Mouse (Mus musculus) embryonic stem cell, embryonic (primary cell): ENCODE measurements around the gene Jmjd1c.

ENCODE experiments used
- CTCF ChIA-PET, 4 experiments: fragments of 300-600 bp in 2 of 4; fragments of 350-600 bp in 2 of 4; sonication (Branson Sonifier 250); formaldehyde crosslinking; loops; one replicate each; lab custom pipeline; 2022; ENCODE audit warnings: inconsistent platforms in 2 of 4; lab: Charles Lee
- POLR2A ChIA-PET, 4 experiments: fragments of 300-600 bp in 2 of 4; fragments of 350-600 bp in 2 of 4; sonication (Branson Sonifier 250); formaldehyde crosslinking; loops; one replicate each; lab custom pipeline; 2022; ENCODE audit warnings: antibody characterized with exemption in 4 of 4, inconsistent platforms in 1 of 4; lab: Charles Lee

Jmjd1c gene

DNA sequence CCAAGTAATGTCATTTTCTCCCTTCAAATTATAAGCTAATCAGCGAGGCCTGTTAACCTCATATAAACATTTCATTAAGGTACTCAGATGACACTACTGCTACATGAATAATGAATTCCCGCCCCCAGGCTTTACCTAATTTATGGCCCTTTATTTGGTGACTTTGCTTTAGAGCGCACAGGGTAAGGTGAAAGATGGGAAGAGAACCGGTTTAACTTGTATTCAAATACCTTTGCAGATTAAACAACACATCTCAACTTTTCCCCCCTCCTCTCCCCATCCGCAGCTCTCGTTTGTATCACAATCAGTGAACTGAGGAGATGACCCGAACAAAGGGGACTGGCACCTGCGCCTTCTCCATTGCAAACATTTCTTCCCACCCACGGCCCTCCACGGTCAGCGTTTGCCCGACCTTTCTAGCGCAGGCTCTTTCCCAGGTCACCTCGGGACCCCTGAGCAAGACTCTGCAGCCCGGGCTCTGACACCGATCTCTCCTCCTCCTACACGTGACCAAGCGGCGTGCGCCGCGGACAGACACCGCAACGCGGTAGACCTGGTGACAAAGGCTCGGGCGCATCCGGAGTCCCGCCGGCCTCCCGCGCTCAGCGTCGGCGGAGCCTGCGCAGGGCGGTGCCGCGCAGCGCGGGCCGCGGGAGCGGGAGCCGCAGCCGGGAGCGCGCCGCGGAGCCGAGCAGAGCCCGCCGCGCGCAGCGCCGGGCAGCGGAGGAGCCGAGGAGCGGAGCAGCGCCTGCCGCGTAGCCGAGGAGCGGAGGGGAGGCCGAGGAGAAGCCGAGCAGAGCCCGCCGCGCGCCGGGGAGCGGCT is at the start of gene Jmjd1c:
Jmjd1c (plus strand) TSS at position 328 of the 823 bp plus-strand sequence.
- POLR2A ChIA-PET: interaction anchor here (0.6 to 16.6 kb wide), 44 partner anchors 12 to 185 kb away, joined by 3 to 354 read pairs (median 4); no protein-coding TSS in a partner anchor
- CTCF ChIA-PET: interaction anchor here in 2 of 4 experiments (1.0 to 1.2 kb wide), 2 partner anchors 12 to 92 kb away, joined by 3 to 5 read pairs; no protein-coding TSS in a partner anchor

DNA sequence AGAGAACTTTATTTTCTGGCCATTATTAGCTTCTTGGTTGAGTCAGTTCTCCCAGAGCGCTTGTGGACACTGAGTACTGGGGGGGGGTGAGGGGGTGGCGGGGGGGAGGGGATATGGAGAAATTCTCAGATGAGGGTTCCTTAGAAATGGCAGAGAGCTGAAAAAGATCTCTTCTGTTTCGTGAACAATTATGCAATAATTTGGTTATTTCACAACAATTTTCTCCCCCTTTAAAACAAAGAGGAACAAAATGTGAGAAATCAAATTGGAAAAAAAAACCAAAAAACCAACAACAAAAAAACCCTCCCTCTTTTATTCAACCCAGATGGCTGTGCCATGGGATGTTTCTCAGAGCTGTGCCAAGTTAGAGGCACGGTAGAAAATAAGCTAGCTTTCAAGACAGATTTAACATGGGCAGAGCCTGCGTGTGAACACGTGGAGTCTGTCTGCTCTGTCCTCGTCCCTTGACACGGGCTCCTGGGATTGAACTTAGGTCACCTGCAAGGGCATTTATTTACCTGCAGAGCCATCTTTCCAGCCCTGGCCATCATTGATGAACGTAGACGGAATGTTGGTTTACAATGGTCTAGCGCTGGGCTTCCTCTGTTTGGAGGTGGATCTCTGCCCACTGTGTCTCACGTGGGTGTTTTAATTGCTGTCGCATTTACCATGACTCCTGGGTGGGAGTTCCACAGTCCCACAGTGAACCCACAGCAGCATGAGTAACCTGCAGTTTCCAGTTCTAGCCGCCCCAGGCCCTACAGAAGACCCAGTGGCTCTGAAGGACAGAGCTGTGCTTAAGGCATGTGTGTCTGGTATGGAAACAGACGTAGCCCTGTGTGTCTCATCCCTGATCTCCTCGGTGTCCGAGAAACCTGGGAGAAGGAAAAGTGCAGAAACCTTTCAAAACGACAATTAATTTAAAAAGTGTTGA is 47.9 kb upstream of the Jmjd1c start:
- POLR2A ChIA-PET: interaction anchor here (0.5 to 1.7 kb wide), 26 partner anchors 9 to 393 kb away, joined by 3 to 9 read pairs (median 3); no protein-coding TSS in a partner anchor

DNA sequence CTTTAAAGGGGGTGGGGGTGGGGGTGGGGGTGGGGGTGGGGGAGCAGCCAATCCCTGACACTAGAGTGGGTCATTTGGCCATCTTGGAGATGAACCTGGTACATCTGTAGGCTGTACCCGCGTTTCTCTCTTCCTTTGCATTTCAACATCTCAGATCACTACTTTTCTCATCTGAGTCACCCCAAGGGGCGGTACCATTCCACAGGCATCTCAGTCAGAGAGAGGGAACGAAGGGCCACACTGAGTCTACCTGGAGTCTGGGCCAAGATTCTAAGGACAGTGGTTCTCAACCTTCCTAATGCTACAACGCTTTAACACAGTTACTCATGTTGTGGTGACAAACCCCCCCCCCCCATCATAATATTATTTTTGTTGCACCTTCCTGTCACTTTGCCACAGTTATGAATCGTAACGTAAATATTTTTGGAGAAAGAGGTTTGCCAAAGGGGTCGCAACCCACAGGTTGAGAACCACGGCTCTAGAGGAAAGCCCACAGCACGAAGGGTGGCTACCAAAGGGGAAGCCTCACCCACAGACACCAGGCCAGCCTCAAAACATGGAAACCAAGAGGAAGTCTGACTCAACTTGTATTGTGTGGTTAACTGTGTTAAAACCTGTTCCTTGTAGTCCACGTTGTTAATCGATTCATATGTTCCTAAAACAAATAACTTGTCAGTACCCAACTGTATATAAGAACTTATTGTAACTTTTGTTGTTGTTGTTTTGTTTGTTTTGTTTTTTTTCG is 46.9 kb upstream of the Jmjd1c start:
- ChIA-PET POLR2A (interaction anchor here (0.6 to 2.9 kb wide), 18 partner anchors 9 to 1089 kb away, joined by 3 to 10 read pairs (median 3); no protein-coding TSS in a partner anchor), CTCF (interaction anchor here in 1 of 4 experiments (0.6 kb wide), 1 partner anchor 32 kb away, joined by 6 read pairs; no protein-coding TSS in a partner anchor)

More for the DNA sequence above, 47.9 kb upstream of the Jmjd1c start:
- CTCF ChIA-PET: interaction anchor here in 1 of 4 experiments (0.6 kb wide), 2 partner anchors 33 to 42 kb away, joined by 3 to 6 read pairs; no protein-coding TSS in a partner anchor

DNA sequence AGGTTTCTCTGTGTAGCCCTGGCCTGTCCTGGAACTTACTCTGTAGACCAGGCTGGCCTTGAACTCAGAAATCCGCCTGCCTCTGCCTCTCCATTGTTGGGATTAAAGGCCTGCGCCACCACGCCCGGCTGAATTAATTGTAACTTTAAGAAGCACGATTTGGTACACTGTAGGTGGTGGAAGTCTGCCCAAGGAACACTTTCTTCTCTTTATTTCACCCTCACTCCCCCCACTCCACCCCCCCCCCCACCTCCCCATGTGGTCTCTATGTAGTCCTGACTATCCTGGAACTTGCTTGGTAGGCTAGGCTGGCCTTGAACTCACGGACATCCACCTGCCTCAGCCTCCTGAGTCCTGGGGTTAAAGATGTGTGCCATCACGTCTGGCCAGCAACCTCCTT is 46.3 kb upstream of the Jmjd1c start:
- ChIA-PET CTCF (no interaction called here), POLR2A (interaction anchor here in 3 of 4 experiments (0.7 to 2.9 kb wide), 9 partner anchors 24 to 1088 kb away, joined by 3 to 10 read pairs (median 3); no protein-coding TSS in a partner anchor)

DNA sequence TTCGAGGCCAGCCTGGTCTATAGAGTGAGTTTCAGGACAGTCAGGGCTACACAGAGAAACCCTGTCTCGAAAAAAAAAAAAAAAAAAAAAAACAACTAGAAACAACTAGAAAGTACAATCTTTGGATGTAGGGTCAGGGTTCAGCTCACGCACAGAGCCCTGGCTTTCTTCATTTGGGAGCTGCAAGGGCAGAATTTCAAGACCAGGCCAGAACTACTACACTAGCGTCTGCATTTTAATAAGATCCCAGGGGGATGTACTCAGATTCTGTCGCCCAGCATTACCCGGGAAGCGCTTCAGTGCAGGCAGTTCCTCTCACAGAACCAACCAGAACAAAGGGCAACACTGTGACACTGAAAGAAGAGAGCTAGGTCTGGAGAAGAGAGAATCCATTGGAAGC is 45.2 kb upstream of the Jmjd1c start:
- POLR2A ChIA-PET: interaction anchor here (0.6 to 3.5 kb wide), 29 partner anchors 7 to 197 kb away, joined by 3 to 22 read pairs (median 4); no protein-coding TSS in a partner anchor
- CTCF ChIA-PET: interaction anchor here in 1 of 4 experiments (0.8 kb wide), 1 partner anchor 130 kb away, joined by 3 read pairs; no protein-coding TSS in a partner anchor

DNA sequence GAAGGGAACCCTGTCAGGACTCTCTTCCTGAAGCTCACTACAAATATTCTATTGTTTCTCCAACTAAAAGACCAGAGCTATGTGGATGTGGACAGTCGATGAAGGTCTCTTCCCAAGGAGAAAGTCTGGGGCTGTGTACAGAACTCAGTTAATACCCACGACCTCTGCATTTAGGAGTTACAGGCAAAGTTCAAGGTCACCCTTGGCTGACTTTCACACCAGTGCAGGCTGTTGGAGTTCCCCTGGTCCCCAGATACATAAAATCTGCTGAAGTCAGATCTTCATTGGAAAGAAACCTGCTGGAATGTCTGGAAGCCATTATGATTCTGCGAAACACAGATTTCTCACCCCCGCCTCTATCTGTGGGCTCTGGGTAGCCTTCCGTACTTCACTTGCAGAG is 44.5 kb upstream of the Jmjd1c start:
- POLR2A ChIA-PET: interaction anchor here (0.6 to 3.5 kb wide), 34 partner anchors 8 to 1096 kb away, joined by 3 to 29 read pairs (median 4); no protein-coding TSS in a partner anchor
- CTCF ChIA-PET: interaction anchor here in 1 of 4 experiments (0.8 kb wide), 1 partner anchor 131 kb away, joined by 3 read pairs; no protein-coding TSS in a partner anchor

DNA sequence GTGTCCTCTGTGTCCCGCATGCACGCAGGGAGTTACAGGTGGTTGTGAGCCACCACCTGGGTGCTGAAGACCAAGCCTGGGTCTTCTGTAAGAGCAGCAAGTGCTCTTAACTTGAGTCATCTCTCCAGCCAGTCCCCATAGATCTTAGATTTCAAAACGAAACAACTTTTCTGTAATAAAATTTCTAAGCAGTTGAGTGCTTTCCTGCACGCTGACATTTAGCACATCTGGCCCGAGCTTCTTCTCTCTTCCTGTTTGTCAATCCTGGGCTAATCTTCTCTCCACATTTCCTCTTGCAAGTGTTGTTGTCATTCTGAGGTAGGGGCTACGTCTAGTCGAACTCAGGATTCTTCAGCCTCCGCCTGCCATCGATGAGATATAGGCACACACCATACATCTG is 43.5 kb upstream of the Jmjd1c start:
- POLR2A ChIA-PET: interaction anchor here (0.6 to 3.5 kb wide), 36 partner anchors 9 to 141 kb away, joined by 3 to 29 read pairs (median 6); partner anchors contain the start of genes Jmjd1c (in 1 of the 4) and Reep3 (in 1 of the 4)
- CTCF ChIA-PET: interaction anchor here in 1 of 4 experiments (1.1 kb wide), 1 partner anchor 10 kb away, joined by 5 read pairs; no protein-coding TSS in a partner anchor

DNA sequence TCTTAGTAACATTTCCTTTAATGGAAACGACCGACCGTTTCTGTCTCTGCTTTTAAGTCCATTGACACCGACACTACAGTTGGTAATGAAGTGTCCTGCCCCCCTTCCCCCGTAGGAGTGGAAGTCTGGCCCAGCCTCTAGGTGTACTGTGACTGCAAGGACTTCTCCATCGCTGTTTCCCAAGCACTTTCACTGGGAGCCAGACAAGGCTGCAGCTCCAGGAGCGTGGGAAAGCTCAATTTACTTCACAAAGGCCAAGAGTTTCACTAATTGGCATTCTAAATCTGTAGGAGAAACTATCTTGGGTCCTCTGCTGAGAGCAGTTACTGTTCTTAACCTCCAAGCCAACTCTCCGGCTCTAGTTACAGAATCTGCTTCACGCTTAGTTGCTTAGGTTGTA is 42.5 kb upstream of the Jmjd1c start:
- ChIA-PET CTCF (interaction anchor here in 2 of 4 experiments (0.6 to 1.3 kb wide), 4 partner anchors 11 to 44 kb away, joined by 3 to 5 read pairs (median 4); no protein-coding TSS in a partner anchor), POLR2A (interaction anchor here (0.6 to 3.5 kb wide), 53 partner anchors 8 to 1083 kb away, joined by 3 to 29 read pairs (median 4); partner anchors contain the start of genes Jmjd1c (in 1 of the 4) and Reep3 (in 1 of the 4))

DNA sequence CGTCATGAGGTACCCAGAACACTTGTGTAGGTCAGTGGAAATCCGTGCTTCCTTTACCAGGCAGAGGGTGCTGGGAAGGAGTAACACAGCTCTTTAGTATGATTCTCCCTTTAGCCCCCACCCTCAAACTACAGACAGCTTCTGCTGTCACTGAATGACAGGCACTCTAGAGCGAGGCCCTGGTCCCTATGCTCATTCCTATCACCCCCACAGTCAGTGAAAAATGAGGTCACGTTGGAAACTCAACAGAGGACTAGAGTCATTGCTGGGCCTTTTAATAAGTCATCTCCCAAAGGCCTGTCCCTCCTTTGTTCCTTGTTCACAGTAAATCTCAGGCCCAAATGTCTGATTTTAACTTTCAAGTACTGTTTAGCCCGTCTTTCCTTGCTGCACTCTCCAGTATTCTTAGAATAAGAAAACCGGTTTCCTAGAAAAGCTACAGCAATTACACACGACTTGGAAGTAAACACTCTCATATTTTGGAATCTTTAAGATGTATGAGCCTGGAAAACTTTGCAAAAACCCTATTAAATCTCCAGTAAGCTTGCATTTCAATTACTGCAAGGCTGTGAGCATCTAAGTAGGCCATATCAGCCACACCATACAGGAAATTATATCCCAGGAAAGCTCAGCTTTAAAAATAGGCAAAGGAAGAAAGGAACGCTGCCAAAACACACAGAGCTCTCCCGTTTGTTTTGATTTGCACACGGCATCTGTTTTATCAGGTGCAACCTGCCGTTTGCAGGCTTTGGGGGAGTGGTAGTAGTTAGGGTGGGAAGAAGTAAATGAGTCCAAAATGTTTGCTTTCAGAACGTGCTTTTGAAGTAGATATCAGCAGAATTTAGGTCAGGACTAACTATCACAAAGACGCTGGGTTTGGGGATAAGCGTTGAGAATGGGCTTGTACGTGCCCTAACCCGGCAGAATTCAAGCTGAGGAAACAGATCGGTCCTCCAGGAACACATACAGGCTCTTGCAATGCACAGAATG is 39.8 kb upstream of the Jmjd1c start:
- POLR2A ChIA-PET: interaction anchor here in 3 of 4 experiments (0.6 to 2.7 kb wide), 13 partner anchors 10 to 146 kb away, joined by 3 to 10 read pairs (median 3); no protein-coding TSS in a partner anchor
- CTCF ChIA-PET: no interaction called here

DNA sequence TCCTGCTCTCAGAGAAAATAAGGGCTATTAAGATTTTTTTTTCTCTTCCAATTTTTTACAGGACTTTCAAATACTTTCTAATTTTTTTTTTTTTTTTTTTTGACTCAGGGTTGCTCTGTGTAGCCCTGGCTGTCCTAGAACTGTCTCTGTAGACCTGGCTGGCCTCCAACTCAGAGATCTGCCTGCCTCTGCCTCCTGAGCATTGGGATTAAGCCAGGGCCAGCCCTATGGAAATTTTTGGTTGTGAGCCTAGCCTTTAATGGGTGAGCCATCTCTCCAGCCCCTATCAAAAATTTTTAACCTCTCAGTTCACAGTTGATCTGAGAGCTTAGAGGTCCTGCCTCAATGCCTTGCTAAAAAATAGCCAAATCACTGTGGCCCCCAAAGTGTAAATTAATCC is 38.7 kb upstream of the Jmjd1c start:
- CTCF ChIA-PET: no interaction called here

DNA sequence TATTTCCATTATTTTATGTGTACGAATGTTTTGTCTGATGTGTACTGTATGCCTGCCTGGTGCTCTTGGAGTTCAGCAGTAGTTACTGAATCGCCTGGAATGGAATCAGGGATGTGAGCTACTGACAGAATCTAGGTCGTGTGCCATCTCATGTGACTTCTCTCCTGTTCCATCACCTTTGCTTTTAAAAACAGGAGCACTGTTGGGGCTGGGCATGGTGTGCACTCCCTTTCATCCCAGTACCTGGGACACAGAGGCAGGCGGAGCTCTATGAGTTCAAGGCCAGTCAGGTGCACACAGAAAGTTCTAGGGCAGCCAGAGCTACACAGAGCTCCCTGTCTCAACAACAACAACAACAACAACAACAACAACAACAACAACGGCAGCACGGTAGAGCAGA is 38.2 kb upstream of the Jmjd1c start:
- POLR2A ChIA-PET: interaction anchor here (0.5 to 2.7 kb wide), 20 partner anchors 10 to 137 kb away, joined by 3 to 10 read pairs (median 5); no protein-coding TSS in a partner anchor
- CTCF ChIA-PET: no interaction called here

More for the DNA sequence above, 38.7 kb upstream of the Jmjd1c start:
- POLR2A ChIA-PET: interaction anchor here (0.7 to 2.7 kb wide), 16 partner anchors 9 to 137 kb away, joined by 3 to 10 read pairs (median 6); no protein-coding TSS in a partner anchor

DNA sequence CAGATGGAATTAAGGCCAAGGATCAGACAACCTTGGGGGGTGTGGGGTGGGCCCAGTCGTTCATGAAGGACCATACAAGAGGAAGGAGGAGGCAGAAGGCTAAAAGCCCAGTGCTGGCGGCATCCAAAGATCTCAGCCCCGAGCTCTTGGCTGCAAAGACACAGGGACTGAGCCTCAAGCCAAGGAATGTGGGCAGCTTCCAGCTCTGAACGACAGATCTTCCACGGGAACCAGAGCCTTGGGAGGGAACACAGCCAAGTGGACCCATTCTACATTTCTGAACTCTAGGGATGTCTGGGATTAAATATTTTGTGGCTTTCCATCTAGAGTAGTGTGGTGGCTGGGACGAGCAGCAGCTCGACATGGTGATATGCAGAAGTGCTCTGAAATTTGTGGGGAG is 37.6 kb upstream of the Jmjd1c start:
- ChIA-PET CTCF (no interaction called here), POLR2A (interaction anchor here (0.5 to 2.7 kb wide), 21 partner anchors 9 to 138 kb away, joined by 3 to 10 read pairs (median 5); no protein-coding TSS in a partner anchor)

DNA sequence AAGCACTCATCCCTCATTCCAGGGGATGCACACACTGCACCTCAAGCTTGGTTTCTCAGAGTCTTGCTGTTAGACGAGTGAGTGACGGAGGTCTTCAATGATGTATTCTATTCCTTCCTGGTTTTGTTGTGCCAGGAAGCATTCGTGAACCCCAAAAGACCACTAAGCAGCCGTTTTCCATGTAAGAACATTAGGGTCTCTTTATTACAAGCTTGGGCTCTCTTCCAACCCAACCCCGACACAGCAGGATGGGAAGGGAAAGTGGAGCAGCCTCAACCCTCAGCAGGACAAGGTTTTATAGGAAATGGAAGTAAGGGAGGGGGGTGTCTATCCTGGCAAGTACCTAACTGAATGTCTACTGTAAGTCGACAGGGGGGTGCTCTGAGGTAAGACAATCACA is 37.2 kb upstream of the Jmjd1c start:
- ChIA-PET POLR2A (interaction anchor here (0.5 to 2.7 kb wide), 20 partner anchors 11 to 510 kb away, joined by 3 to 10 read pairs (median 5); no protein-coding TSS in a partner anchor), CTCF (no interaction called here)

DNA sequence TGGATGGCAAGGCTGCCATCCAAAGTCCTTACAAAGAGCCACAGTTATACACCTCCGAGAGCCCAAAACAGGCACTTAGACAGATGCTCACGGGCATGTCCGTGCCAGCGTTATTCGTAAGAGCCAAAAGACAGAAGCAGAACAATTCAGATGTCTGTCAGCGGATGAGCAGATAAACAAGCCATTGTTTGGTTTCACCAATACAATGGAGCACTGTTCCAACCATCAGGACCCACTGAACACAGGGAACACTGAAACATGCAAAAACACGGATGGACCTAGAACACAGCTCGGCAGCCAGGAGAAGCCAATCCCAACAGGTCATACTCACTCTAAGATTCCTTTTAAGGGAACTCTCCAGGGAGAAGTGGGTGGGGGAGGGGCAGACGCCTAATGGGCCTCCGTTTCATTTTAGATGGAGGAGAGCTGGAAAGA is 34.5 kb upstream of the Jmjd1c start:
- ChIA-PET CTCF (interaction anchor here in 1 of 4 experiments (0.7 kb wide), 1 partner anchor 856 kb away, joined by 3 read pairs; no protein-coding TSS in a partner anchor), POLR2A (interaction anchor here (0.7 to 3.0 kb wide), 22 partner anchors 9 to 148 kb away, joined by 3 to 22 read pairs (median 5); partner anchors contain the start of gene Reep3 (in 1 of the 4))

DNA sequence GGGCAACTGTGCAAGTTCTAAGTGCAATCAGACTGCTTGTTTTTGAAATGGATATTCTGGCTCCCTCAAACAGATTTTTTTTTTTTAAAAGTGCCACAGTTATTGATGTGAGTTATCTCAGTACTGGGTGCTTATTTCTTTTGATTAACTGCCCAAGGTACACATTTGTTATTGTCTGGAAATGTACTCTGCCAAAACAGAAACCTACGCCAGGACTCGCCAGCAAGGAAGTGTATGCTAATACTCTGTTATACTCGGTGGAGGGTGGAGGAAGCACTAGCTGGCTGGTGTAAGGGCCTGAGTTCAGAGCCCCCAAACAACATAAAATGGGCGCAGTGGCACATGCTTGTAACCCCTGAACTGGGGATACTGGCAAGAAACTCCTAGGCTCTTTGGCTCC is 34.1 kb upstream of the Jmjd1c start:
- ChIA-PET POLR2A (interaction anchor here (0.7 to 3.0 kb wide), 29 partner anchors 8 to 149 kb away, joined by 3 to 22 read pairs (median 5); partner anchors contain the start of gene Reep3 (in 1 of the 4)), CTCF (interaction anchor here in 1 of 4 experiments (0.7 kb wide), 1 partner anchor 855 kb away, joined by 3 read pairs; no protein-coding TSS in a partner anchor)
